ENCODE assay signal across 12 mouse cellular contexts in the genomic region with DNA sequence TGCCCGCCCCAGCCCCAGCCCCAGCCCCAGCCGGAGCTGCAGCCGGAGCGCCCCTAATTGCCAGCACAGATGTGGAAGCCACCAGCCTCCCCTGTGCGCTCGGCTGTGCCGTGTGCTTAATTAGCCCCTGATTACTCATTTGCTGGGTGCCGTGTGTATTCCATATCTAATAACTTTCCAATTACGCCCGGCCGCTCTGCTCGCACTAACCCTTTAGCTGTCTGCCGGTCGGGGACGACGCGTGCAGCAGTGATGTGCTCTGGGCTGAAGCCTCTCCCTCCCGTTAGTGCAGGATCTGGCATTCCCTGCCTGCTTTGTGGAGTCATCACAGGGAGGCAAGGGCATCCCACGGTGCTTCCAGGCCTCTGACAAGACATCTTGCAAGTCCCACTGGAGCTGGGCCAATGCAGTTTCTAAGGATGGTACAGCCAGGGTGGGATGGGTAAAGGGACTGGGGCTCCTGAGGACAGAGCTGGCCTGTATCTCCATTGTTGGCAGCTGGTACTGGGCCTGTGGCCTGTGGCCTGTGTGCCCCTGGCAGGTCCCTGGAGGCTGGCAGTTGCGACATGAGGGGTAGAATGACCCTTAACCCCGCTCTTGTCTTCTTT.
DNase-seq lines count a peak whose midpoint lies in the region; ATAC-seq lines count a peak whose summit lies in the region.
"Had no signal": no experiment of that assay in that cellular context is flagged by ENCODE, and none has a peak within 500 bp of the region (broad histone marks: within the 10 kb centered on the region; RNA-seq: fewer than 3 reads in every experiment).

No protein-coding gene starts in this region.

- no peaks in the 10 kb centered on the region for H3K36me3 ChIP-seq in heart, embryonic 10.5 days
- no peaks in the 10 kb centered on the region for H3K36me3 ChIP-seq in heart, embryonic 11.5 days (ENCODE audit: control insufficient read depth, insufficient read depth, low read length)
- H3K36me3 ChIP-seq in hindbrain, embryonic 10.5 days: no peaks in the 10 kb centered on the region
- no peaks in the 10 kb centered on the region for H3K36me3 ChIP-seq in midbrain, embryonic 14.5 days (ENCODE audit: control insufficient read depth, insufficient read depth, low read length)
- H3K36me3 ChIP-seq: embryonic facial prominence, embryonic 15.5 days had no signal

- H3K4me1 ChIP-seq in heart, embryonic 10.5 days: peaks cover 78% of the 10 kb centered on the region
- peaks cover 33% of the 10 kb centered on the region for H3K4me1 ChIP-seq in heart, embryonic 11.5 days (ENCODE audit: control insufficient read depth, insufficient read depth, low read length)
- peaks cover 91% of the 10 kb centered on the region for H3K4me1 ChIP-seq in hindbrain, embryonic 10.5 days (replicated peaks)
- H3K4me1 ChIP-seq in midbrain, embryonic 14.5 days (ENCODE audit: control insufficient read depth, insufficient read depth, low read length): peaks cover 71% of the 10 kb centered on the region

- H3K9me3 ChIP-seq in heart, embryonic 10.5 days: no peaks in the 10 kb centered on the region
- H3K9me3 ChIP-seq in heart, embryonic 11.5 days (replicated peaks; ENCODE audit: control insufficient read depth, low read length): no peaks in the 10 kb centered on the region
- H3K9me3 ChIP-seq in hindbrain, embryonic 10.5 days: no peaks in the 10 kb centered on the region
- H3K9me3 ChIP-seq in midbrain, embryonic 14.5 days (ENCODE audit: control insufficient read depth, low read length): no peaks in the 10 kb centered on the region
- H3K9me3 ChIP-seq: embryonic facial prominence, embryonic 15.5 days had no signal

- no peak overlapping the region for H3K4me3 ChIP-seq in heart, embryonic 10.5 days
- no peak overlapping the region for H3K4me3 ChIP-seq in heart, embryonic 11.5 days (ENCODE audit: low read depth, low read length)
- H3K4me3 ChIP-seq in hindbrain, embryonic 10.5 days: no peak overlapping the region
- no peak overlapping the region for H3K4me3 ChIP-seq in midbrain, embryonic 14.5 days (replicated peaks; ENCODE audit: low read depth, low read length)
- H3K4me3 ChIP-seq: embryonic facial prominence, embryonic 15.5 days had no signal

- no peak for ATAC-seq in heart, embryonic 11.5 days (replicated peaks; ENCODE audit: insufficient number of reproducible peaks, low FRiP score, low TSS enrichment)
- peak; percentile 42; the same call in 1 of the 2 replicates for ATAC-seq in midbrain, embryonic 14.5 days (ENCODE audit: low FRiP score, low TSS enrichment)
- ATAC-seq: Patski had no signal

- H3K27me3 ChIP-seq in heart, embryonic 10.5 days (ENCODE audit: insufficient read depth, poor library complexity, severe bottlenecking): peaks cover 34% of the 10 kb centered on the region
- no peaks in the 10 kb centered on the region for H3K27me3 ChIP-seq in heart, embryonic 11.5 days (ENCODE audit: control insufficient read depth, insufficient read depth, low read length)
- peaks cover 66% of the 10 kb centered on the region for H3K27me3 ChIP-seq in hindbrain, embryonic 10.5 days (ENCODE audit: insufficient read depth, poor library complexity, severe bottlenecking)
- no peaks in the 10 kb centered on the region for H3K27me3 ChIP-seq in midbrain, embryonic 14.5 days (ENCODE audit: control insufficient read depth, insufficient read depth, low read length)
- H3K27me3 ChIP-seq: embryonic facial prominence, embryonic 15.5 days; Patski had no signal

- H3K9ac ChIP-seq in heart, embryonic 11.5 days (ENCODE audit: low read depth, low read length): no peak overlapping the region
- H3K9ac ChIP-seq in midbrain, embryonic 14.5 days (replicated peaks; ENCODE audit: low read length): 0 out of 2 replicates have a peak overlapping the region, but pooled peaks have one; percentile 4
- H3K9ac ChIP-seq: embryonic facial prominence, embryonic 15.5 days had no signal

- peak overlapping the region; percentile 32 for H3K27ac ChIP-seq in heart, embryonic 10.5 days
- no peak overlapping the region for H3K27ac ChIP-seq in heart, embryonic 11.5 days (ENCODE audit: low read depth, low read length)
- H3K27ac ChIP-seq in hindbrain, embryonic 10.5 days: peak overlapping the region; percentile 79
- H3K27ac ChIP-seq in midbrain, embryonic 14.5 days (replicated peaks; ENCODE audit: low read depth, low read length): peak overlapping the region; percentile 80
- H3K27ac ChIP-seq: embryonic facial prominence, embryonic 15.5 days had no signal

- no peak overlapping the region for H3K4me2 ChIP-seq in heart, embryonic 11.5 days
- H3K4me2 ChIP-seq in midbrain, embryonic 14.5 days (ENCODE audit: low read length): peak overlapping the region; percentile 19; the same call in 1 of the 2 replicates
- H3K4me2 ChIP-seq: embryonic facial prominence, embryonic 15.5 days had no signal

- 85% methylated on average over 21 of the region's 21 CpGs for WGBS in heart, embryonic 10.5 days
- 77% methylated on average over 21 of the region's 21 CpGs for WGBS in heart, embryonic 11.5 days (ENCODE audit: insufficient replicate concordance)
- WGBS in hindbrain, embryonic 10.5 days: 62% methylated on average over 21 of the region's 21 CpGs
- WGBS in midbrain, embryonic 14.5 days: 29% methylated on average over 21 of the region's 21 CpGs

- DNase-seq in heart, embryonic 10.5 days (ENCODE audit: low spot score): no peak
- DNase-seq in brain, adult 2 months (ENCODE audit: low read depth, low spot score): peak; percentile 66
- no peak for DNase-seq in hindbrain, embryonic 10.5 days (ENCODE audit: low spot score)
- peak; percentile 77 for DNase-seq in midbrain, embryonic 14.5 days
- DNase-seq in gastrocnemius, adult 8-10 months (ENCODE audit: low spot score in 2 of 2): no peak
- DNase-seq in layer of hippocampus, postnatal 14 days (ENCODE audit: low spot score in 2 of 2): no peak
- DNase-seq in testis, postnatal 10 days (ENCODE audit: low spot score): no peak
- DNase-seq: B cell, adult 2 months; lung, postnatal 14 days had no signal

Comparison
In these comparisons a context has a peak if more than half of its experiments do, and no peak if none do; other contexts are left out.
1. DNase-seq: peak in brain, adult 2 months (single experiment) and midbrain, embryonic 14.5 days (single experiment); none in heart, embryonic 10.5 days (single experiment), hindbrain, embryonic 10.5 days (single experiment), gastrocnemius, adult 8-10 months (0 of 2), layer of hippocampus, postnatal 14 days (0 of 2) and testis, postnatal 10 days (single experiment).